Mouse (Mus musculus): ENCODE results near the gene Hnrnpl. TPM values are rescaled to one million over a fixed set of nuclear protein-coding genes. Genes with fewer than 3 reads are reported as not detected.

Hnrnpl gene
- polyA plus RNA-seq, 1 experiment from 2014 or later, result 312 TPM

- ATAC-seq (ENCODE audit: low FRiP score) (no peak), DNase-seq (ENCODE audit: low spot score) (no peak)
- Histone ChIP-seq H3K27me3 (ENCODE audit: control insufficient read depth, insufficient read depth, low read length) (no peaks in the 10 kb centered on the region), H3K4me1 (replicated peaks; ENCODE audit: control insufficient read depth, insufficient read depth, low read length) (no peaks in the 10 kb centered on the region), H3K9ac (ENCODE audit: low read depth, low read length) (no peak overlapping the region), H3K9me3 (ENCODE audit: control insufficient read depth, low read length) (no peaks in the 10 kb centered on the region), H3K27ac (ENCODE audit: low read depth, low read length) (no peak overlapping the region), H3K4me3 (ENCODE audit: low read depth, low read length) (no peak overlapping the region), H3K36me3 (ENCODE audit: control insufficient read depth, insufficient read depth, low read length) (no peaks in the 10 kb centered on the region), H3K4me2 (replicated peaks; ENCODE audit: low read depth, low read length) (no peak overlapping the region)
- 86% methylated on average over 3 of the region's 3 CpGs for WGBS
These were observed 13.8 kb upstream of the Hnrnpl start for GRCm38 (mm10) chr7:28794496-28794895.

- Histone ChIP-seq H3K36me3 (ENCODE audit: control insufficient read depth, insufficient read depth, low read length) (no peaks in the 10 kb centered on the region), H3K27me3 (ENCODE audit: control insufficient read depth, insufficient read depth, low read length) (no peaks in the 10 kb centered on the region), H3K4me3 (ENCODE audit: low read depth, low read length) (no peak overlapping the region), H3K9me3 (ENCODE audit: control insufficient read depth, low read length) (no peaks in the 10 kb centered on the region), H3K4me2 (replicated peaks; ENCODE audit: low read depth, low read length) (no peak overlapping the region), H3K27ac (ENCODE audit: low read depth, low read length) (no peak overlapping the region), H3K9ac (ENCODE audit: low read depth, low read length) (no peak overlapping the region), H3K4me1 (replicated peaks; ENCODE audit: control insufficient read depth, insufficient read depth, low read length) (no peaks in the 10 kb centered on the region)
- ATAC-seq (ENCODE audit: low FRiP score) (no peak), DNase-seq (ENCODE audit: low spot score) (no peak)
- WGBS, result 74% methylated on average over 15 of the region's 15 CpGs
These were observed 12.5 kb upstream of the Hnrnpl start for GRCm38 (mm10) chr7:28795832-28796231.

GRCm38 (mm10) chr7:28796562-28796975, 11.8 kb upstream of the Hnrnpl start:
- Histone ChIP-seq H3K27ac (ENCODE audit: low read depth, low read length) (no peak overlapping the region), H3K9me3 (ENCODE audit: control insufficient read depth, low read length) (no peaks in the 10 kb centered on the region), H3K4me1 (replicated peaks; ENCODE audit: control insufficient read depth, insufficient read depth, low read length) (no peaks in the 10 kb centered on the region), H3K36me3 (ENCODE audit: control insufficient read depth, insufficient read depth, low read length) (no peaks in the 10 kb centered on the region), H3K4me3 (ENCODE audit: low read depth, low read length) (peak overlapping the region; percentile 14), H3K9ac (ENCODE audit: low read depth, low read length) (peak overlapping the region; percentile 50), H3K4me2 (replicated peaks; ENCODE audit: low read depth, low read length) (peak overlapping the region; percentile 28), H3K27me3 (ENCODE audit: control insufficient read depth, insufficient read depth, low read length) (no peaks in the 10 kb centered on the region)
- DNase-seq (ENCODE audit: low spot score), result peak; percentile 85
- 20% methylated on average over 32 of the region's 32 CpGs for WGBS
- peak; percentile 60 for ATAC-seq (ENCODE audit: low FRiP score)

GRCm38 (mm10) chr7:28799994-28800393, 8.3 kb upstream of the Hnrnpl start:
- no peak overlapping the region for H3K4me3 ChIP-seq (ENCODE audit: low read depth, low read length)
- H3K4me1 ChIP-seq (replicated peaks; ENCODE audit: control insufficient read depth, insufficient read depth, low read length), result 0 out of 2 replicates have a peak, but pooled peaks cover 5% of the 10 kb centered on the region
- H3K27me3 ChIP-seq (ENCODE audit: control insufficient read depth, insufficient read depth, low read length), result no peaks in the 10 kb centered on the region
- H3K36me3 ChIP-seq (ENCODE audit: control insufficient read depth, insufficient read depth, low read length), result no peaks in the 10 kb centered on the region
- H3K27ac ChIP-seq (ENCODE audit: low read depth, low read length), result no peak overlapping the region
- no peak for DNase-seq (ENCODE audit: low spot score)
- H3K9ac ChIP-seq (ENCODE audit: low read depth, low read length), result no peak overlapping the region
- WGBS, result 90% methylated on average over 9 of the region's 9 CpGs
- no peak overlapping the region for H3K4me2 ChIP-seq (replicated peaks; ENCODE audit: low read depth, low read length)
- ATAC-seq (ENCODE audit: low FRiP score), result no peak
- H3K9me3 ChIP-seq (ENCODE audit: control insufficient read depth, low read length), result no peaks in the 10 kb centered on the region

- no peak for DNase-seq (ENCODE audit: low spot score)
- Histone ChIP-seq H3K27ac (ENCODE audit: low read depth, low read length) (no peak overlapping the region), H3K36me3 (ENCODE audit: control insufficient read depth, insufficient read depth, low read length) (no peaks in the 10 kb centered on the region), H3K4me1 (replicated peaks; ENCODE audit: control insufficient read depth, insufficient read depth, low read length) (peaks cover 5% of the 10 kb centered on the region; the same call in 1 of the 2 replicates), H3K4me3 (ENCODE audit: low read depth, low read length) (no peak overlapping the region), H3K4me2 (replicated peaks; ENCODE audit: low read depth, low read length) (no peak overlapping the region), H3K9ac (ENCODE audit: low read depth, low read length) (no peak overlapping the region), H3K27me3 (ENCODE audit: control insufficient read depth, insufficient read depth, low read length) (no peaks in the 10 kb centered on the region), H3K9me3 (ENCODE audit: control insufficient read depth, low read length) (no peaks in the 10 kb centered on the region)
- WGBS, result 78% methylated on average over 3 of the region's 3 CpGs
- ATAC-seq (ENCODE audit: low FRiP score), result no peak
These were observed 6.9 kb upstream of the Hnrnpl start for GRCm38 (mm10) chr7:28801451-28801850.

- H3K4me3 ChIP-seq (ENCODE audit: low read depth, low read length), result no peak overlapping the region
- H3K9me3 ChIP-seq (ENCODE audit: control insufficient read depth, low read length), result no peaks in the 10 kb centered on the region
- WGBS, result 30% methylated on average over 10 of the region's 10 CpGs
- no peak overlapping the region for H3K4me2 ChIP-seq (replicated peaks; ENCODE audit: low read depth, low read length)
- H3K9ac ChIP-seq (ENCODE audit: low read depth, low read length), result no peak overlapping the region
- no peak for DNase-seq (ENCODE audit: low spot score)
- H3K36me3 ChIP-seq (ENCODE audit: control insufficient read depth, insufficient read depth, low read length), result no peaks in the 10 kb centered on the region
- H3K4me1 ChIP-seq (replicated peaks; ENCODE audit: control insufficient read depth, insufficient read depth, low read length), result peaks cover 5% of the 10 kb centered on the region; the same call in 1 of the 2 replicates
- no peaks in the 10 kb centered on the region for H3K27me3 ChIP-seq (ENCODE audit: control insufficient read depth, insufficient read depth, low read length)
- H3K27ac ChIP-seq (ENCODE audit: low read depth, low read length), result no peak overlapping the region
- ATAC-seq (ENCODE audit: low FRiP score), result no peak
These were observed 6.3 kb upstream of the Hnrnpl start for GRCm38 (mm10) chr7:28801901-28802670.

- no peak overlapping the region for H3K4me2 ChIP-seq (replicated peaks; ENCODE audit: low read depth, low read length)
- peak overlapping the region; percentile 43; the same call in 1 of the 2 replicates for H3K27ac ChIP-seq (ENCODE audit: low read depth, low read length)
- ATAC-seq (ENCODE audit: low FRiP score) (no peak), DNase-seq (ENCODE audit: low spot score) (no peak)
- WGBS, result 9% methylated on average over 10 of the region's 10 CpGs
- H3K9ac ChIP-seq (ENCODE audit: low read depth, low read length), result 0 out of 2 replicates have a peak overlapping the region, but pooled peaks have one; percentile 17
- H3K4me3 ChIP-seq (ENCODE audit: low read depth, low read length), result no peak overlapping the region
- no peaks in the 10 kb centered on the region for H3K36me3 ChIP-seq (ENCODE audit: control insufficient read depth, insufficient read depth, low read length)
- H3K27me3 ChIP-seq (ENCODE audit: control insufficient read depth, insufficient read depth, low read length), result no peaks in the 10 kb centered on the region
- H3K9me3 ChIP-seq (ENCODE audit: control insufficient read depth, low read length), result no peaks in the 10 kb centered on the region
- H3K4me1 ChIP-seq (replicated peaks; ENCODE audit: control insufficient read depth, insufficient read depth, low read length), result peaks cover 9% of the 10 kb centered on the region; the same call in 1 of the 2 replicates
These were observed 5.3 kb upstream of the Hnrnpl start for GRCm38 (mm10) chr7:28802846-28803588.

- 51% methylated on average over 4 of the region's 4 CpGs for WGBS
- Histone ChIP-seq H3K9ac (ENCODE audit: low read depth, low read length) (no peak overlapping the region), H3K4me1 (replicated peaks; ENCODE audit: control insufficient read depth, insufficient read depth, low read length) (peaks cover 12% of the 10 kb centered on the region; the same call in 1 of the 2 replicates), H3K9me3 (ENCODE audit: control insufficient read depth, low read length) (no peaks in the 10 kb centered on the region), H3K4me3 (ENCODE audit: low read depth, low read length) (no peak overlapping the region), H3K27ac (ENCODE audit: low read depth, low read length) (peak overlapping the region; percentile 43; the same call in 1 of the 2 replicates), H3K36me3 (ENCODE audit: control insufficient read depth, insufficient read depth, low read length) (no peaks in the 10 kb centered on the region), H3K27me3 (ENCODE audit: control insufficient read depth, insufficient read depth, low read length) (no peaks in the 10 kb centered on the region), H3K4me2 (replicated peaks; ENCODE audit: low read depth, low read length) (no peak overlapping the region)
- ATAC-seq (ENCODE audit: low FRiP score) (no peak), DNase-seq (ENCODE audit: low spot score) (no peak)
These were observed 4.6 kb upstream of the Hnrnpl start for GRCm38 (mm10) chr7:28803756-28804155.
